Mouse (Mus musculus) MEL (cell line): ENCODE measurements around the gene Nanos3. TPM values are rescaled to one million over a fixed set of nuclear protein-coding genes. Genes with fewer than 3 reads are reported as not detected.
A peak's percentile ranks its signal among the peaks of the same experiment; 100 is the strongest.

Source experiments
- DNase-seq: peaks from one replicate; pipeline ENCODE4 v3.0.0; 2011; ENCODE audit warnings: low read depth, low spot score
- H3K27ac ChIP-seq: 2 replicates; pipeline ENCODE4 v1.5.1; 2012; ENCODE audit warnings: low read depth, mild to moderate bottlenecking, control low read depth, low read length, moderate library complexity; ENCODE audit not compliant: control insufficient read depth
- H3K27me3 ChIP-seq, 2 experiments: fragments of 150-350 bp in 1 of 2; sonication (generic) in 1 of 2; 2 replicates each; pipeline ENCODE4 v1.6.1; 2012; ENCODE audit warnings: low read length in 2 of 2, mild to moderate bottlenecking in 2 of 2, improper control_type of control experiment in 1 of 2, moderate library complexity in 1 of 2; ENCODE audit not compliant: insufficient read depth in 2 of 2, control insufficient read depth in 1 of 2
- H3K36me3 ChIP-seq, 2 experiments: 2 replicates each; pipeline ENCODE4 v1.6.1; 2012 to 2014; ENCODE audit warnings: low read length in 2 of 2, improper control_type of control experiment in 1 of 2, inconsistent platforms in 1 of 2, mild to moderate bottlenecking in 1 of 2; ENCODE audit not compliant: insufficient read depth in 2 of 2, control insufficient read depth in 1 of 2
- H3K4me1 ChIP-seq, 2 experiments: fragments of 150-350 bp in 1 of 2; sonication (generic) in 1 of 2; 2 replicates each; pipeline ENCODE4 v1.6.1; 2012; ENCODE audit warnings: low read length in 2 of 2, improper control_type of control experiment in 1 of 2, mild to moderate bottlenecking in 1 of 2; ENCODE audit not compliant: insufficient read depth in 2 of 2, control insufficient read depth in 1 of 2
- H3K4me3 ChIP-seq, 2 experiments: fragments of 150-350 bp in 1 of 2; sonication (generic) in 1 of 2; 2 replicates each; pipeline ENCODE4 v1.5.1; 2012; ENCODE audit warnings: low read depth in 2 of 2, low read length in 2 of 2, mild to moderate bottlenecking in 2 of 2, moderate library complexity in 2 of 2, control low read depth in 1 of 2, improper control_type of control experiment in 1 of 2; ENCODE audit not compliant: control insufficient read depth in 1 of 2, insufficient read depth in 1 of 2
- H3K79me2 ChIP-seq: 2 replicates; pipeline ENCODE4 v1.6.1; 2012; ENCODE audit warnings: mild to moderate bottlenecking, low read length, moderate library complexity; ENCODE audit not compliant: control insufficient read depth, poor library complexity, insufficient read depth
- H3K9ac ChIP-seq: 2 replicates; pipeline ENCODE4 v1.6.1; 2012; ENCODE audit warnings: low read depth, mild to moderate bottlenecking, control low read depth, low read length, moderate library complexity; ENCODE audit not compliant: control insufficient read depth, poor library complexity, severe bottlenecking
- H3K9me3 ChIP-seq: fragments of 150-350 bp; sonication (generic); replicated peaks from 2 replicates; pipeline ENCODE4 v1.6.1; 2012; ENCODE audit warnings: mild to moderate bottlenecking, low read length, improper control_type of control experiment, moderate library complexity; ENCODE audit not compliant: insufficient read depth
- CTCF ChIP-seq, 3 experiments: IDR thresholded peaks in 2 of 3; conservative IDR thresholded peaks in 1 of 3; 2 replicates each; pipeline ENCODE4 v1.5.1; 2011 to 2012; ENCODE audit warnings: low read length in 3 of 3, low read depth in 2 of 3, mild to moderate bottlenecking in 2 of 3, improper control_type of control experiment in 1 of 3, inconsistent platforms in 1 of 3, mixed read lengths in 1 of 3, moderate library complexity in 1 of 3; ENCODE audit not compliant: control insufficient read depth in 1 of 3, insufficient read depth in 1 of 3, poor library complexity in 1 of 3, severe bottlenecking in 1 of 3
- E2F4 ChIP-seq: IDR thresholded peaks from 2 replicates; pipeline ENCODE4 v1.6.1; 2011; ENCODE audit warnings: low read depth, low read length, improper control_type of control experiment, borderline replicate concordance
- ELF1 ChIP-seq: IDR thresholded peaks from 2 replicates; pipeline ENCODE4 v1.6.1; 2014; ENCODE audit warnings: low read depth, mild to moderate bottlenecking, inconsistent platforms, low read length, improper control_type of control experiment, moderate library complexity
- GABPA ChIP-seq: IDR thresholded peaks from 2 replicates; pipeline ENCODE4 v1.6.1; 2012; ENCODE audit warnings: low read depth, mild to moderate bottlenecking, inconsistent platforms, low read length, improper control_type of control experiment, moderate library complexity
- GATA1 ChIP-seq: IDR thresholded peaks from 2 replicates; pipeline ENCODE4 v1.6.1; 2011; ENCODE audit warnings: low read depth, low read length, improper control_type of control experiment
- JUND ChIP-seq: IDR thresholded peaks from 2 replicates; pipeline ENCODE4 v1.6.1; 2011; ENCODE audit warnings: low read depth, mild to moderate bottlenecking, improper control_type of control experiment, low read length
- KAT2A ChIP-seq: conservative IDR thresholded peaks from 2 replicates; pipeline ENCODE4 v1.6.1; 2012; ENCODE audit warnings: low read depth, low read length, improper control_type of control experiment, inconsistent platforms
- MAX ChIP-seq: IDR thresholded peaks from 2 replicates; pipeline ENCODE4 v1.6.1; 2011; ENCODE audit warnings: low read length, improper control_type of control experiment
- MXI1 ChIP-seq: IDR thresholded peaks from 2 replicates; pipeline ENCODE4 v1.6.1; 2011; ENCODE audit warnings: mild to moderate bottlenecking, low read depth, low read length, improper control_type of control experiment
- MYC ChIP-seq: IDR thresholded peaks from 2 replicates; pipeline ENCODE4 v1.6.1; 2011; ENCODE audit warnings: low read depth, mild to moderate bottlenecking, low read length, improper control_type of control experiment, moderate library complexity
- NELFE ChIP-seq: IDR thresholded peaks from 2 replicates; pipeline ENCODE4 v1.6.1; 2011; ENCODE audit warnings: low read depth, low read length, improper control_type of control experiment
- POLR2AphosphoS2 ChIP-seq: IDR thresholded peaks from 2 replicates; pipeline ENCODE4 v1.6.1; 2011; ENCODE audit warnings: low read length, improper control_type of control experiment
- POLR2AphosphoS5 ChIP-seq: IDR thresholded peaks from 2 replicates; pipeline ENCODE4 v1.6.1; 2012; ENCODE audit warnings: low read depth, borderline replicate concordance, mild to moderate bottlenecking, inconsistent platforms, low read length, moderate library complexity, mixed read lengths
- RAD21 ChIP-seq: IDR thresholded peaks from 2 replicates; pipeline ENCODE4 v1.6.1; 2011; ENCODE audit warnings: mild to moderate bottlenecking, low read depth, low read length, improper control_type of control experiment
- RCOR1 ChIP-seq: IDR thresholded peaks from 2 replicates; pipeline ENCODE4 v1.6.1; 2012; ENCODE audit warnings: low read depth, mild to moderate bottlenecking, inconsistent platforms, low read length, improper control_type of control experiment
- SIN3A ChIP-seq: IDR thresholded peaks from 2 replicates; pipeline ENCODE4 v1.6.1; 2012; ENCODE audit warnings: low read length, improper control_type of control experiment, inconsistent platforms
- SMC3 ChIP-seq: IDR thresholded peaks from 2 replicates; pipeline ENCODE4 v1.6.1; 2011; ENCODE audit warnings: low read depth, low read length, improper control_type of control experiment
- USF1 ChIP-seq: IDR thresholded peaks from 2 replicates; pipeline ENCODE4 v1.6.1; 2014; ENCODE audit warnings: low read depth, mild to moderate bottlenecking, inconsistent platforms, low read length, improper control_type of control experiment, moderate library complexity
- ZC3H11A ChIP-seq: IDR thresholded peaks from 2 replicates; pipeline ENCODE4 v1.6.1; 2012; ENCODE audit warnings: low read depth, mild to moderate bottlenecking, inconsistent platforms, low read length, improper control_type of control experiment
- ZMIZ1 ChIP-seq: IDR thresholded peaks from 2 replicates; pipeline ENCODE4 v1.6.1; 2012; ENCODE audit warnings: low read depth, mild to moderate bottlenecking, inconsistent platforms, low read length, improper control_type of control experiment, moderate library complexity
- polyA plus RNA-seq, 2 experiments: library from polyadenylated mRNA; stranded (reverse) in 1 of 2; unstranded in 1 of 2; fragments of >175 nt in 1 of 2; fragments of >200 nt in 1 of 2; gene quantifications; 2 replicates each; pipeline versions ENCODE4 v1.2.1 to v1.2.4; 2012; ENCODE audit warnings: low replicate concordance in 2 of 2, low read depth in 1 of 2; ENCODE audit not compliant: insufficient read length in 2 of 2, insufficient read depth in 1 of 2, missing spikeins in 1 of 2
- total RNA-seq: library from RNA; depleted of rRNA; stranded (reverse); fragments of 300-350 nt; gene quantifications from 2 replicates; pipeline ENCODE4 v1.2.3, GENCODE M21; 2012

Nanos3 gene
- total and polyA plus RNA-seq, 3 experiments, result 1.7 to 2.0 TPM; not detected in 1

DNA sequence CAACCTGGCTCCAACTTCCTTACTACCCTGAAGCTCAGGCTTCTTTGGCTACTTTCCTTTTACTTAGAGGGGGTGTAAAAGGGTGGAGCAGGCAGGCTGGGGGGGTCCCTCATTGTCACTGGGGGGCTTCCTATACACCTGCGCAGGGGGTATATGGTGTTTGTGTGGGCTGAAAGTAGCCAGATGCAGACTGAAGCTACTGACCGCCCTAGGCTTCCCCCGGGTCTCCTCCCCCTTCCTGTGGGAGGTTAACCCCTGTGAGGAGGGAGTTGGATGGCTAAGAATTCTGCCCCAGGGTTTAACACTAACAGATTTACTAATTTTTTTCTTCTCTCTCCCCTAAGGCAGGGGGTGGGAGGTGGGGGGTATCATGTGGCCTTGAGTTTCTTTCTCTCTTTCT is 8.5 kb downstream of the Nanos3 start:
- no peaks in the 10 kb centered on the region; a peak in 1 of 4 replicates for H3K36me3 ChIP-seq
- no peaks in the 10 kb centered on the region for H3K79me2 ChIP-seq
- no peak overlapping the region for H3K9ac ChIP-seq
- H3K4me3 ChIP-seq, result no peak overlapping the region
- no peak overlapping the region for H3K27ac ChIP-seq
- H3K27me3 ChIP-seq, result no peaks in the 10 kb centered on the region
- H3K9me3 ChIP-seq, result no peaks in the 10 kb centered on the region
- no peak for TF ChIP-seq SIN3A
- TF ChIP-seq, all 39 proteins: peak for 0
- no peak for DNase-seq
- H3K4me1 ChIP-seq, result no peaks in the 10 kb centered on the region

DNA sequence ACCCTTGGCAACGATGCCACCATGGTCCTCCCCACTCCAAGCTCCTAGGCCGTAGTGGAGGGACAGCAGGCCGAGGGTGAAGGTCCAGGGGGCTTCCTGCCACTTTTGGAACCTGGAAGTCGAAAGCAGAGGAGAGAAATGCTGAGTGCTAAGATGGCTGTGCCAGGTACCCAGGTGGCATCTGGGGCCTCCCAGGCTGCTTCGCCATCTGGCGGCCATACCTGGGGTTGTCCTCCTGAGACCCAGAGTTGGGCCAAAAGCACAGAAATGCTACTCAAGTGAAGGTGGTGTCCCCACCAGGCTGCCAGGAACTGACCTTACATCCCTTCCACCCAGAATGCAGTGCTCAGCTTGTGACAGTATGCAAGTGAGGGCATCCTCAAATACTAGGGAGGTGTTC is 11.2 kb downstream of the Nanos3 start:
- Histone ChIP-seq H3K79me2 (no peaks in the 10 kb centered on the region), H3K9ac (no peak overlapping the region), H3K4me3 (no peak overlapping the region), H3K27ac (no peak overlapping the region), H3K9me3 (no peaks in the 10 kb centered on the region), H3K4me1 (no peaks in the 10 kb centered on the region), H3K27me3 (no peaks in the 10 kb centered on the region), H3K36me3 (no peaks in the 10 kb centered on the region; a peak in 1 of 4 replicates)
- DNase-seq, result no peak
- TF ChIP-seq MAX (no peak), MYC (no peak), NELFE (no peak), SMC3 (peak; percentile 56), CTCF (IDR thresholded peaks at IDR 0.05 in 2 of 3, conservative IDR thresholded peaks at IDR 0.05 in 1 of 3; ENCODE audit: control insufficient read depth in 1 of 3, insufficient read depth in 1 of 3, low read depth in 2 of 3, low read length in 3 of 3, poor library complexity in 1 of 3, severe bottlenecking in 1 of 3) (peak in 2 of 3 experiments; percentile 45 to 56; a peak in 5 of 6 replicates), RAD21 (peak; percentile 23), KAT2A (no peak)

DNA sequence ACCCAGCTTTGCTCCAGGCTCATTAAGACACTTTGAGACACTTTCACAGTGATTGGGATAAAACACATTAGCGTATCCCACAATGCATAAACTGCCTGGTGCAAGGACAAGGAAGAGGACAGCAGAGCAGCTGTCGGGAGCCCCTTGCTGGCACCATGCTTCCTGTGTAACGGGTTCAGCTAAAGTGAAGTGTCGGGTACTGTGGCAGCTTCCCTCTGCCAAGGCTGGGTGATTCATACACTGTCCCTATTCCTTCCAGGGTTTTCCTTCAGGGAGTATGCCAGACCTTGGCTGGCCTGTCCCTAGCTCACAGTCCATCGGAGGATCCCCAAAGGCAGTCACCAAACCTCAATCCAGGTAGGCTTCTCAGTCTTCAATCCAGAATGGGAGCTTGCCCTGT is 14.9 kb downstream of the Nanos3 start:
- no peak overlapping the region for H3K9ac ChIP-seq
- no peaks in the 10 kb centered on the region for H3K27me3 ChIP-seq
- H3K4me3 ChIP-seq, result no peak overlapping the region
- H3K9me3 ChIP-seq, result no peaks in the 10 kb centered on the region
- TF ChIP-seq E2F4 (no peak), MXI1 (no peak), GATA1 (no peak), JUND (no peak), GABPA (no peak), POLR2AphosphoS2 (no peak), ZC3H11A (no peak), ELF1 (no peak), ZMIZ1 (no peak), USF1 (no peak), RCOR1 (no peak), POLR2AphosphoS5 (no peak), MYC (no peak)
- no peak overlapping the region for H3K27ac ChIP-seq
- no peaks in the 10 kb centered on the region for H3K79me2 ChIP-seq
- H3K4me1 ChIP-seq, result no peaks in the 10 kb centered on the region
- H3K36me3 ChIP-seq, result no peaks in the 10 kb centered on the region; a peak in 1 of 4 replicates
- DNase-seq, result no peak
